Mouse (Mus musculus): ENCODE measurements around the gene Ctsw.

Gene Ctsw

DNA sequence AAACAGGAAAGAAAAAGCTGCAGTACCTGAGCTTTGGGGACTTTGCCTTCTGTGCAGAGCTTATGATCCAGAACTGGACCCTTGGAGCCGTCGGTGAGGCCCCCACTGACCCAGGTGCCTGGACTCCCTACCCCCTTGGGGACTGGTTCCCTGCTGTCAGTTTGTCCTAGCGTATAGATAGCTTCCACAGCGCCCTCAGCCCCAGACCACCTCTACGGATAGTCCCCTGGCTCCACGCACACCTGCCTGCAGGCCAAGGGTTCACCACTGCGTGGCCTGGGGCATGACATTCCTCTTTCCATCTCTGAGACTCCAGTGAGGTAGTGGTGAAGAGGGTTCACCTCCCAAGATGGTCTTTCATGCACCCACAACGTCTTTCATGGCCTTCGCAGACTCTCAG, 5.1 kb downstream of the Ctsw start:
- DNase-seq (ENCODE audit: low spot score in 2 of 2) = no peak

DNA sequence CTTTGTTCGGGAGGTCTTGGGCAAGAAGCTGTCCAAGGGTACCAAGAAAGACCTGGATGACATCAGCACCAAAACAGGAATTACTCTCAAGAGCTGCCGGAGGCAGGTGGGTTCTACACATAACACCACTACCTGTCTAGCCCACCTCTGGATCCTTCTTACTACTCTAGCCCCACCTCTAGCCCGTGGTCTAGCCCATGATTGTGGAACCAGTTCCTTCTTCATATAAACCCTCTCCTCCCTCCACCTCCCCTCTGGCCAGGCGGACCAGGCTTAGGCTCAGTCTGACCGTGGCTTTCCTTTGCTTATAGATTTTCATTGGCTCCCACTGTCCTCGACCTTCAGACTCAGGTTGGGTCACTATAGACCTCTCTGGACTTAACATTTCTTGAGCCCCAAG, 6.9 kb downstream of the Ctsw start:
- DNase-seq (ENCODE audit: low spot score in 2 of 2) = no peak

DNA sequence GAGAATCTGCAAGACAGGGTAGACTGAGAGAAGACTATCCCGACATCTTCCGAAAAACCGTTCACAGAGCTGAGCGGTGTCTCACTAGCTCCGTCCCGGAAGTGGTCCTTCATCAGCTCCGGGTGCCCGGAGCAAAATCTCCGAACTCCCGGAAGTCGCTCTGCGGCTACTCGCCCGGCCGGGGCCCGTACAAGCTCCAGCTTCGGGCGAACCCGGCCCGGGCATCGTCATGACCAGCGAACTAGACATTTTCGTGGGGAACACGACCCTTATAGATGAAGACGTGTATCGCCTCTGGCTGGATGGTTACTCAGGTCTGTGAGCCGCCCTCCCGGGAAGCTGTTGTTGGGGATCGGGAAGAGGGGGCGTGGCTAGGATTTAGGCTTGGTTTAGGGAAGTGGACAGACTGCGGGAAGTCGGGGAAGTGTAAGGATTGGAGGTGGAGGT, 7.8 kb downstream of the Ctsw start, which contains the start of gene Fibp:
Gene Fibp (plus strand): TSS at position 151 of the 447 bp plus-strand sequence.
- DNase-seq (ENCODE audit: low spot score in 2 of 2) = peak; percentile 78 to 91

DNA sequence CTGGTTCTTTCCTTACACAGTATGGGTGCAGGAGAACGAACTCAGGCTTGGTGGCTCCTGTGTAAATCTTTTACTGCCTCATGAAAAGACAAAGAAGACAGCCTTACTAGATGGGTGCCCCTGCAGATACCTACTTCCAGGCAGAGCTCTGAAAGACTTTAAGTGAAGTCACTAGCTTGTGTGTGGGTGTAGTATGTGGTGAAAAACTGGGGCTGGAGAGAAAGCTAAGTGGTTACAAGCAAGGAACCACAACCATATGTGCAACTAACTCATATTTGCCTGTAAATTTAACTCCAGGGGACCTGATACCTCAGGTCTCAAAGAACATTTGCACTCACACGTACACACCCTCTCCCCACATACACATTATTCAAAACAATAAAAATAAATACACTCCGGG, 8.4 kb downstream of the Ctsw start:
- no peak for DNase-seq (ENCODE audit: low spot score in 2 of 2)

DNA sequence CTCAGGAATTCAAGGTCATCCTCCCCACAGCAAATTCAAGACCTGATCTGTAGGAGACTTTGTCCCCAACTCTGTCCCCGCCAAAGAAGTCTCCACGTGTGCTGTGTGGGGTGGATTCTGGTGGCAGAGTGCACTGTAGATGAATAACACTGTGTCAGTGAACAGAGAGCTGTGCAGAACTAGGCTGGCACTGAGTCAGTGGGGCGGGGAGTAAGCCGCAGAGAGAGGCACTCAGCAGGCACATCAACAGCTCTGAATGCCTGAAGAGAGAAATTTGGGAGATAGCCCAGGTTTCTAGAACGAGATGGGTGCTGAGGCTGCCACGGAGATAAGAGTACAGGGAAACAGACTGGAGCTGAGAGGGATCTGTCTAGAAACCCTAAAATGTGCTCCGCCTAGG, 9.3 kb downstream of the Ctsw start:
- DNase-seq (ENCODE audit: low spot score in 2 of 2) = no peak

DNA sequence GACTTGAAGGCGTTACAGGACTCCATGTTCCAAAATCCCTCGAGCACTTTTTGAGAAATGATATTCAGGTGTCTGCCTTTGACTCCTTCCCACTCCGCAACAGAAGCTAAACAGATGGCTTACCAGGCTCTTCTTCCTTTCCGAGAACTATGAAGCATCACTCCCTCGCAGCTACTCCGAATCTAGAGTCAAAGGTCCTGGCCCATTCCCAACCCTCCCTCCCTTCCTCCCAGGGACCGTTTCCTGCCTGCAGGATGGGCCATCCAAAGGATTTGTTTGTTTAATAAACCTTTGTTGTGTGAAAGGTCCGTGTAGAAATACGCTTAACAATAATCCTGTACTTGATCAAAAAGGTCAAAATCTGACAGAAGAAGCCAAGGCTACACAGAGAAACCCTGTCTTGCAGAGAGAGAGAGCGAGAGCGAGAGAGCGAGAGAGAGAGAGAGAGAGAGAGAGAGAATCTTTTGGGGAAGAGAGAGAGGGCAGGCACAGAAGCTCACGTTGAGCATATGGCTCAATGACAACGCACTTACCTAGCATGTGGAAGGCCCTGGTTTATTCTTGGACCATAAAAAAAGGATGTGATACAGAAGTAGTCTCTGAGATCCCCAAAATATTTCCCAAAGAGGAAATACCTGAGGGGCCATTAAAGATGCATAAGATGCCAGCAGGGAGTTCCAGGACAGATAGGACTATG, 10.4 kb downstream of the Ctsw start, which contains the start of gene Ccdc85b:
Gene Ccdc85b (minus strand): TSS at position 149 of the 697 bp plus-strand sequence.
- no peak for DNase-seq (ENCODE audit: low spot score in 2 of 2)

DNA sequence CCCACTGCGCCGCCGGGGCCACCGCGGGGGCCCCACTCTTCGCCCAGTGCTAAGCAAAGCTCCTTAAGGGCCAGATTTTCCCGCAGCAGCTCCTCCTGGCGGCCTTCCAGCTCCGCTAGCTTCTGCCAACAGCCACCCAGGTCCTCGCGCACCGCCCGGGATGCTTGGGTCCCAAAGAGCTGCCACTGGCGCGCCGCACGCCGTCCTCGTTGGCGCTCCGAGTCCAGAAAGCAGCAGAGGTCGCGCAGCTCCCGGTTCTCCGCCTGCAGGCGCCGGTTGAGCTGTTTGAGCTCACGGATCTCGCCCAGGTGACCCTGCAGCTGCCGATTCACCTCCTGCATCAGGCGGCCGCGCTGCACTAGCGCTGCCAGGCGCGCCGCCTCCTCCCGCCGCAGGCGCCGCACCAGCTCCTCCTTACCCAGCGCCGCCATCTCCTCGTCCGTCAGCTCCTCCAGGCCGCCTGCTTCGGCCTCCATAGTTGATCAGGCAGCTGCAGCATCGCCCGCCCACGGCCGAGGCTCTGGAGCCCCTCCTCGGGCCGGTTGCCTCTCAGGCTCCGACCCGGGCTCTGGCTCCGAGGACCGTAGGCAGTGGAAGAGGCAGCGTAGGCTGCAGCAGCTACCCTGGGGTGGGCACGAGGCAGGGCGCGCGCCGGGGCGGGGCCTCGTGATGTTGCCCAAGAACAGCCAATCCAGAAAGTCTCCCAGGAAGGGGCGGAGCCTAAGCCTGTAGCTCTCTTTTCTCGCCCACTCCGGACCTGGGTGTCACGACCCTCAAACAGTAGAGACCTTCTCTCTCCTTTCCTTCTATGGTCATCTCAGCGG, 11.2 kb downstream of the Ctsw start:
- DNase-seq (ENCODE audit: low spot score in 2 of 2) = peak; percentile 91 to 94

DNA sequence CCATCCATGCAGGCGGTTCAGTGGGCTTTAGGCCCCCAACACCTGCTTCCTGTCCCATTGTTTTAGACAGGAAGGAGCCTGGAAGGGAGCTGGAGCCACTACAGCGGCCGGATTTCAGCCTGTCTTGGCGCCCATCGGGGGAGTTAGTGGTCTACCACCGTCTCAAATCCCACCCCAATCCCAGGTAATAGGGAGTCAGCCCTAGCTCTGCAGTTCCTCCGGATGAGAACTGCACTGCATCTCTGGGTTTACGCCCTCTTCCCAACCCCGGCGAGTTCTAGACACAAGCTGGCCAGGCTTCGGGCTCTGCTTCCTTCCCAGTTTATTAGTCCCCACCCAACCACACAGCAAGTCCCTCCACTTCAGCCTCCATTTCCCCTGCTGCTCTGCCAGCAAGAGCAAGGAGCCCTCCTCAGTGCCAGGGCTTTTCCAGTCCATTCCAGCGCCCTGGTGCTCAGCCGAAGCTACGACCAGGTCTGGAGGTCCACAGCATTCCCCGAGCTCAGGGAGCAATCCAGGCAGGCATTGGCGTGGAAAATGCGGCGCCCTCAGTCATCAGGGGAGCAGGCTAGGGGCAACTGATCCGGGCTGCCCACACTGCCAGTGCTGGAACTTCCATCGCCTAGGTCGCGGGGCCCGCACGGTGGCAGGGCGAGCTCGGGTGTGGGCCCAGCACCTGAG, 11.9 kb downstream of the Ctsw start:
- DNase-seq (ENCODE audit: low spot score in 2 of 2) = no peak

DNA sequence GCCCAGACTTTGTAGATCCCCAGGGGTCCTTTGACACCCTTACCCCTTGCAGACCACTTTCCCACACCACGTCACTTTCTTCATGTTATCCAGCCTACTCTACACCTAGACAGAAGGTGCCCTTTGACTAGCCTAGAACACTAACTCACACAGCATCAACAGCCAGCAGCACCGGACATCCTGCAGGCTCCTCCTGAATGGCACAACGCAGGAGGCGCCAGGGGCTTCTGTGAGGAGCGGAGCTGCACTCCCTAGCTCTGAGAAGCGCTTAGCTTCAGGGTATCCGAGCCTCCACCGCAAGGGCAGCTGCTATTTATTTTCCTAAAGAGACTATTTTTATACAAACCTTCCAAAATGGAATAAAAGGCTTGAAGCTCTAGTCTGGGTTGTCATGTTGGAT, 12.7 kb downstream of the Ctsw start:
- DNase-seq (ENCODE audit: low spot score in 2 of 2) = no peak

DNA sequence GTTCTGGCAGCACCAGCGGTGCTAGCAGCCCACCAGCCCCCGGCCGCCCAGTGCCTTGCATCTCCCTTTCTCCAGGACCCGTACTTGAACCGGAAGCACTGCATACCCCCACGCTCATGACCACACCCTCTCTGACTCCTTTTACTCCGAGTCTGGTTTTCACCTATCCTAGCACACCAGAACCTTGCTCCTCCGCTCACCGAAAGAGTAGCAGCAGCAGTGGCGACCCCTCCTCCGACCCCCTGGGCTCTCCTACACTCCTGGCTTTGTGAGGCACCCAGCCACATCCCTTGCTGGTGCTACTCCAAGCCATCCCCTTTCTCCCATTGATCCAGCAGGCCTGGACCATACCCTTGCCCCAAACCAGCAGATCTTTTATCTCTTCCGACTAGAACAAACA, 13.3 kb downstream of the Ctsw start:
- no peak for DNase-seq (ENCODE audit: low spot score in 2 of 2)

DNA sequence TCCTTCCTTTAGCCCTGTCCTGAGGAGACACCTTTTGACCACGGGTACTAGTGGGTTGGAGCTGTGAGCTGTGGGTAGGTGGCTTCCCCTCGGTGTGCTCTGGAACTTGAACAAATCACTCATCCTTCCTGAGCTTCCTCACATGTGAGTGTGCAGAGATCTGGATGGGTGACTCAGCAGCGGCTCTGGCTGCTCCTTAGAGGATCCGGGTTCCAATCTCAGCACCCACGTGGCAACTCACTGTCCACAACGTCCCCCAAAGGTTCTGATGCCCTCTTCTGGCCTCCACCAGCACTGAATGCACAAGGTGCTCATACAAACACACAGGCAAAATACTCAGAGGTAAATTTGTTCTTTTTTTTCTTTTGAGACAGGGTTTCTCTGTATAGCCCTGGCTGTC, 16.5 kb downstream of the Ctsw start:
- no peak for DNase-seq (ENCODE audit: low spot score in 2 of 2)

DNA sequence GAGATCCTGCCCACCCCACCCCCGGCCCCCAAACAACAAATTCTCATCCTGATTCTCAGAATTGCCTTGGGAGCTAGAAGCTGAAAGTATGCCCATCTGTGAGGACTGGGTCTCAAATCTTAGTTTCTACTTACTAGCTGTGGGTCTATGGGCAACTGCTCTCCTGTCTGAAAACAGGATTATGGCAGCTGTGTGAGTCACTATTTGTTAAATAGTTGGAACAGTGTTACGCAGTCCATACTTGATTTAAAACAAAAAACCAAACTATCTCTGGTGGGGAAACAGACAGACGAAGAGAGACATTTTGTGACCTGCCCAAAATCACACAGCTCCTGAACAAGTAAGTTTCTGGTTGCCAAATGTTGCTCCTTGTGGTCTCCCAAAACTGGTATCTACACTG, 18.6 kb downstream of the Ctsw start:
- DNase-seq (ENCODE audit: low spot score in 2 of 2) = no peak

DNA sequence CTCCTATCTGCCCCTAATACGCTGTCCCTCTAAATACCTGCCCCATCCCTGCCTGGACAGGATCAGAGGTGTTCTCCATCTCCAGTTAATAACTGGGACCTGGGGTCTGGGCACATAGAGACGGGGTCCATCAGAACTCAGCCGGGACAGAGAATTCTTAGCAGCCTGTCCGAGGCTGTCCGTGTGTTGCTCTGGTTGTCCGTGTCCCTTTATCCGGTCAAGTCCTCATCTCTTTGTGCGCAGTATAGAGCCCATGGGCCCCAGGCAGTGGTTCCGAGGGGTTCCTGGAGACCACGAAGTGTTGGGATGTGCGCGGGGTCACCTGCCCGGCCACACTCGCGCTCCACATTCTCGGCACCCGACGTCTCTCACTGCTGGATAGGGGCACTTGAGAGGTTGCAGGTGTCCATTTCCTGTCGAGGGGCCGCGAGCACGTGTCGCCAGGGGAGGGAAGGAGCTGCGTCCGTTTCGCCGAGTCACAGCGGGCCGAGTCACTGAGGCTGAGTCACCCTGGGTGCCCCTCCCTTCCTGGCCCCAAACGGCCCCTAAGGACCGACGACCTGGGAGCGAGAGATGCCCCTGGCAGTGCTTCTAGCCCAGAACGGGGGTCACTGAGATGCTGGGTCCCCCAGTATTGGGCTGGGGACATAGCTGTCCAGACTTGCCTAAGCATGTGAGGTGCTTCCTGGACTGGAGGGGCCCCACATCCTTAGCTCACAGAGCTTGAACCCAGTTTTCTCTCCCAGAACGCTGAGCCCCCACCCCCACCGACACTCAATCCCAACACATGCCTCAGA, 19.8 kb downstream of the Ctsw start:
- peak in 1 of 2 experiments; percentile 56 for DNase-seq (ENCODE audit: low spot score in 2 of 2)

DNA sequence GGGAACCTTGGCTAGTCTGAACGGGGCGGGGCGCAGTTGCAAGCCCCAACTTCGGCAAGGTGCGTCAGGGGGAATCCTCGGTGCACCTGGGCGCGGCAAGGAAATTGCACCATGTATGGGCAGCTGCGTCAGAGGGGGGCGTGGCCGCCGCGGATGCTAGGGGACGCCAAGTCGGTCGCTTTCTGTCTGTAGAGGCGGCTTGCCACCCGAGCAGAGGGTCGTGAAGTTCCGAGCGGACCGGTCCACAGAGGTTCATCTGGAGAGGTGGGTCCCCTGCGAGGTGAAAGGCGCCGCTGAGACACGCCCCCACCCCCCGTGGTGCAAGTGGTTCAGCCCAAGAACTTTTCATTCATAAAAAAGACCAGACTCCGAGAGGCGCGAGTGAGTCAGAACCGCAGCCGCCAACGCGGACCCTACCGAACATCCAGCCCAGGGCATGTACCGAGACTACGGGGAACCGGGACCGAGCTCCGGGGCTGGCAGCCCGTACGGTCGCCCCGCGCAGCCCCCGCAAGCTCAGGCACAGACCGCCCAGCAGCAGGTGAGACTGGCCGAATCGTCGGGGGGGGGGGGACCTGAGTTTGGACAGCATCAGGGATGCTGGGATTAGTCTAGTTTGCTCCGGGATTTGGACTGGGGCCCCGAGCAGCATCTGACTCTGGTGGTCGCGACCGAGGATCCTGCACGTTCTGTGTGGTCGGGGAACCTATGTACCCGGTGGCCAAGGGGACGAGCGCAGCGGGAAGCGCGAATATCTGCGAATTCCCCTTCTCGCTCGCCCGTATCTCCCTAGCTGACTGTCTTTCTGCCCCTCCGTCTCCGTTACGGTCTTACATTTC, 20.6 kb downstream of the Ctsw start, which contains the start of gene Fosl1:
Gene Fosl1 (plus strand): TSS at position 33 of the 839 bp plus-strand sequence.
- peak; percentile 60 to 84 for DNase-seq (ENCODE audit: low spot score in 2 of 2)

DNA sequence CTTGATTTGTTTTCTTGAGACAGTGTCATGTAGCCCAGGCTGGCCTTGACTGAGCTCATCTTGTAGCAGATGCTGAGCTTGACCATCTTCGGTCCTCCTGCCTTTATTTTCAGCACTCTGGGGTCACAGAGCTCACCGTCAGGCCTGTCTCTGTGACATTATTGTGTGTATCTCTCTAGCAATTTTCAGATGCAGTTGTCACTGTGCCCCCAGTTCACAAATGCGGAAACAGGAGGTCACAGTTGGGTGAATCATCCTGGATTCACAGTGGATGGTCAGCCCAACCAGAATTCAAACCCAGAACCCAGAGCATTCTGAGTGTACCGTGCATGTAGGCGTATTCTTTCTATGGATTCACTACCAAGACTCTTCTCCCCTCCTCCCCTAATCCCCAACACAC, 22.6 kb downstream of the Ctsw start:
- DNase-seq (ENCODE audit: low spot score in 2 of 2) = no peak

DNA sequence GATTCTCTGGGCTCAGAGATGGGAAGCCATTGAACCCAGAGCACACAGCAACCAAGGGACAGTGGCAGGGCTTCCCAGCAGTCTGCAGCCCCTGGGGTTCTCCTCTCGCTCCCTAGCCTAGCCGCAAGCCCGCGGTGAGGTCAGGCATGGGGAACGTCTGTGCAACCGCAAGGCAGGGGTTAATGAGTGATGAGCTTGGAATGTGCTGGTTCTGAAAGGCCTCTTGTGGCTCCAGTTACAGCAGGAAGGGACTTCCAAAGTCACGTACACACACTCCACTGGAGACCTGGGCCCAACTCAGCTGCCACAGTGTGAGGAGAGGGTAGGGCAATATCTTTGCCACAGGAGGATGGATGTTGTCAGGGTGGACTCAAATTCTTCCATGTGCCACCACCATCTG, 23.4 kb downstream of the Ctsw start:
- no peak for DNase-seq (ENCODE audit: low spot score in 2 of 2)

DNA sequence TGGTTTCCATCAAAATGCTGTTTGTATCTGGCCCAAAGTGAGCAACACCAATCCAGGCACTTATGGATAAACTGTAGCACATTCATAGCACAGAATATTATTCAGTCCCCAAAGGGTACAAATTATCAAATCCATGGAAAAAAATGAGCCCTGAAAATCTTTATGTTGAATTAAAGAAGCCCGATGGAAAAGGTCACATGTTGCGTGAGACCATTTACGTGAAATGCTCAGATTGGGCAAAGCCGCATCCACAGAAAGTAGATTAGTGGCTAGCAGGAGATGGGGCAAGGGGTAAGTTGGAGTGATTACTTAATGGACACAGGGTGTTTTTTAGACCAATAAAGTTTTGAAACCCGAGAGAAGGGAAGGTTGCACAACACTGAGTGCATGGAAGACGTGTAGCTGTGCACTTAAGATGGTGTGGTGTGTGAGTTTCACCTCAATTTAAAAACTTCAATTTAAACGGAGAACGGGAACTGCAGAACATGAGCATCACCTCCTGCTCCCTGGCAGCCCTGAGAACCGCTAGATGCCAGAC, 23.9 kb downstream of the Ctsw start:
- DNase-seq (ENCODE audit: low spot score in 2 of 2) = no peak

DNA sequence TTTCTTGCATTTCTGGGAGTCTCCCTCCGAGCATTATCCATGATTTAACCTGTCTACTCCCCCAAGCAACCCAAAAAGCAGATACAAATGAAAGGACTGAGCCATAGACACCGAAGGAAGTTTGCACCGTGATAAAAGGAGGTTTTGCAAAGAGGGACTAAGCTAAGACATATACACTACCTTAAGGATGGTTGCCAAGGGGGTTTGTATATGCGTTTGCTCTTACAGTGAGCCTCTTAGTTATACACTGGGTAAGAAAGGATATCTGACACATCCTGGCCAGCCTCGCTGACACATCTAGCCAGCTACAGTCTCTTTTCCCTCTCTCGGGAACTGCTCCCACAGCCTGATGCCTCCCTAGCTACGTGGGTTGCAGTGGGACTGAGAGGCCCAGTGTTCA, 34.4 kb downstream of the Ctsw start:
- DNase-seq (ENCODE audit: low spot score in 2 of 2) = no peak

DNA sequence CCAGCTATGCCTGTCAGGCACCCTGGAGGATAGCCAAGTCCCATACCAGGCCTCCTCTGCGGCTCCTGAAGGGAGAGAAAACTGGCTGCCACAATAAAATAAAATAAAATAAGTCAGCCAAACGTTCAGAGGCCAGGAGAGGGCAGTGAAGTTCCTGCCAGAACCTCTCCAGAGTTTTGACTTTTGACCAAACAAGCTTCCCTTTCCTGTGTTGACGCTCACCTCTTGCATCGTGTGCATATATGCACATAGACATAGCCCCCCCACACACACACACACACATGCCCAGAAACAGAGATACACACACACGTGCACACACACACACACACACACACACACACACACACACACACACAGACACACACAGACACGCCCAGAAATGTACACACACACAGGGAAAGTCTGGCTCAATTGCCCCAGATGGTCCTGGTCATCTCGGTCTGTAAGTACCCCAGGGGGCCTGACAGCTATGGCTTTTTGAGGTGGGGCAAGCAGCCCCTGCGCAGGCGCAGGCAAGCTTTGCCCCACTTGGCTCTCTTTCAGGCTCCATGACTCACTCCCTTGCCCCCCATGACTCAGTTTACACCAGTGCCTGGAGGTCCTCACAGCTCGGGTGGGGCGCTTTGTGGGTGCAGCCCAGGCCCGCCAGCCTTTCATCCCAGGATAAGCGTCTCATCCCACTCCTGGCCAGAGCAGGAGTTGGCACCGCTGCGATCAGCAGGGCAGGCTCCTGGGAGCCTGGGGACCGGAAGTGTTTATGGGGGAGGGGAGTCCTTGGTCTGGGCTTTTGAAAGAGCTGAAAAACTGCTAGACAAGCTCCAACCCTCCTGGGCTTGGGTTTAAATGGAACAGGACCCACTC, 35.1 kb downstream of the Ctsw start:
- DNase-seq (ENCODE audit: low spot score in 2 of 2) = peak in 1 of 2 experiments; percentile 54
